Mouse (Mus musculus): ENCODE measurements around the gene Sf3b5.

Gene Sf3b5

GRCm38 (mm10) chr10:13005043-13005442 lies at the start of gene Sf3b5:
Sf3b5 (plus strand) TSS chr10:13005343.
- DNase-seq (ENCODE audit: low spot score) = no peak

GRCm38 (mm10) chr10:12955831-12956230 lies 49.3 kb upstream of the Sf3b5 start:
- peak; percentile 27 for DNase-seq (ENCODE audit: low spot score)

GRCm38 (mm10) chr10:12957271-12957670 lies 47.9 kb upstream of the Sf3b5 start:
- no peak for DNase-seq (ENCODE audit: low spot score)

- DNase-seq (ENCODE audit: low spot score) = no peak
These were observed 43.6 kb upstream of the Sf3b5 start for GRCm38 (mm10) chr10:12961546-12961945.

- DNase-seq (ENCODE audit: low spot score) = no peak
These were observed 42.9 kb upstream of the Sf3b5 start for GRCm38 (mm10) chr10:12962238-12962637.

- DNase-seq (ENCODE audit: low spot score) = peak; percentile 41
These were observed 41.6 kb upstream of the Sf3b5 start for GRCm38 (mm10) chr10:12963362-12964147.

- DNase-seq (ENCODE audit: low spot score) = no peak
These were observed 40.7 kb upstream of the Sf3b5 start, which contains the start of gene Stx11 for GRCm38 (mm10) chr10:12964151-12965075. Stx11 (minus strand) TSS chr10:12964298.

GRCm38 (mm10) chr10:12965669-12966180 lies 39.4 kb upstream of the Sf3b5 start:
- no peak for DNase-seq (ENCODE audit: low spot score)

GRCm38 (mm10) chr10:12974572-12974971 lies 30.6 kb upstream of the Sf3b5 start:
- no peak for DNase-seq (ENCODE audit: low spot score)

GRCm38 (mm10) chr10:12975461-12975860 lies 29.7 kb upstream of the Sf3b5 start:
- no peak for DNase-seq (ENCODE audit: low spot score)

- DNase-seq (ENCODE audit: low spot score) = no peak
These were observed 29.2 kb upstream of the Sf3b5 start for GRCm38 (mm10) chr10:12975957-12976356.

- no peak for DNase-seq (ENCODE audit: low spot score)
These were observed 28.6 kb upstream of the Sf3b5 start for GRCm38 (mm10) chr10:12976552-12976951.

- DNase-seq (ENCODE audit: low spot score) = no peak
These were observed 27.3 kb upstream of the Sf3b5 start for GRCm38 (mm10) chr10:12977787-12978212.

GRCm38 (mm10) chr10:12981071-12981470 lies 24.1 kb upstream of the Sf3b5 start:
- DNase-seq (ENCODE audit: low spot score) = peak; percentile 32

- DNase-seq (ENCODE audit: low spot score) = no peak
These were observed 21.6 kb upstream of the Sf3b5 start for GRCm38 (mm10) chr10:12983516-12983915.

GRCm38 (mm10) chr10:12985028-12985427 lies 20.1 kb upstream of the Sf3b5 start:
- no peak for DNase-seq (ENCODE audit: low spot score)

GRCm38 (mm10) chr10:12986485-12986884 lies 18.7 kb upstream of the Sf3b5 start:
- DNase-seq (ENCODE audit: low spot score) = no peak

GRCm38 (mm10) chr10:12986943-12987342 lies 18.2 kb upstream of the Sf3b5 start:
- DNase-seq (ENCODE audit: low spot score) = no peak

GRCm38 (mm10) chr10:12991953-12992352 lies 13.2 kb upstream of the Sf3b5 start:
- no peak for DNase-seq (ENCODE audit: low spot score)

GRCm38 (mm10) chr10:12993411-12994039 lies 11.6 kb upstream of the Sf3b5 start:
- no peak for DNase-seq (ENCODE audit: low spot score)

- DNase-seq (ENCODE audit: low spot score) = peak; percentile 95
These were observed 8.2 kb upstream of the Sf3b5 start for GRCm38 (mm10) chr10:12996736-12997477.
